Mouse (Mus musculus) c-Kit-negative CD71-positive TER-119-positive erythroid progenitor cells, embryonic 14.5 days (primary cell): ENCODE data around the gene Ect2l.

Experiments used
- DNase-seq: peaks from one replicate; pipeline ENCODE4 v3.0.0-alpha.2; 2013; ENCODE audit warnings: low read depth, low spot score

Gene Ect2l

GRCm38 (mm10) chr10:18210726-18211125 is at the start of gene Ect2l:
Gene Ect2l, minus strand, starts transcription at chr10:18210890.
- no peak for DNase-seq

- no peak for DNase-seq
Measured at GRCm38 (mm10) chr10:18251345-18251744, 40.7 kb upstream of the Ect2l start.

GRCm38 (mm10) chr10:18243614-18244013 is 32.9 kb upstream of the Ect2l start:
- no peak for DNase-seq

- no peak for DNase-seq
Measured at GRCm38 (mm10) chr10:18237191-18237590, 26.5 kb upstream of the Ect2l start.

GRCm38 (mm10) chr10:18236328-18236927 is 25.7 kb upstream of the Ect2l start:
- no peak for DNase-seq

GRCm38 (mm10) chr10:18235402-18235747 is 24.7 kb upstream of the Ect2l start:
- DNase-seq, result no peak

- peak; percentile 93 for DNase-seq
Measured at GRCm38 (mm10) chr10:18234560-18235401, 24.1 kb upstream of the Ect2l start, which contains the start of gene Ccdc28a. Gene Ccdc28a, minus strand, starts transcription at chr10:18234998.

- DNase-seq, result no peak
Measured at GRCm38 (mm10) chr10:18233891-18234290, 23.2 kb upstream of the Ect2l start.

GRCm38 (mm10) chr10:18224386-18224785 is 13.7 kb upstream of the Ect2l start:
- DNase-seq, result no peak

- DNase-seq, result no peak
Measured at GRCm38 (mm10) chr10:18219351-18219750, 8.7 kb upstream of the Ect2l start.

- DNase-seq, result no peak
Measured at GRCm38 (mm10) chr10:18214124-18214523, 3.4 kb upstream of the Ect2l start.

GRCm38 (mm10) chr10:18213373-18213772 is 2.7 kb upstream of the Ect2l start:
- no peak for DNase-seq

- DNase-seq, result no peak
Measured at GRCm38 (mm10) chr10:18210119-18210518, 571 bp downstream of the Ect2l start.

GRCm38 (mm10) chr10:18204067-18204466 is 6.6 kb downstream of the Ect2l start:
- no peak for DNase-seq

GRCm38 (mm10) chr10:18202401-18202800 is 8.3 kb downstream of the Ect2l start:
- no peak for DNase-seq

GRCm38 (mm10) chr10:18200656-18201055 is 10.0 kb downstream of the Ect2l start:
- no peak for DNase-seq

GRCm38 (mm10) chr10:18199919-18200318 is 10.8 kb downstream of the Ect2l start:
- no peak for DNase-seq

- DNase-seq, result no peak
Measured at GRCm38 (mm10) chr10:18198286-18199015, 12.2 kb downstream of the Ect2l start.

GRCm38 (mm10) chr10:18197206-18197979 is 13.3 kb downstream of the Ect2l start:
- DNase-seq, result peak; percentile 61

- no peak for DNase-seq
Measured at GRCm38 (mm10) chr10:18194737-18195141, 16.0 kb downstream of the Ect2l start.

GRCm38 (mm10) chr10:18194156-18194555 is 16.5 kb downstream of the Ect2l start:
- DNase-seq, result no peak

GRCm38 (mm10) chr10:18193221-18193620 is 17.5 kb downstream of the Ect2l start:
- DNase-seq, result no peak
